Mouse (Mus musculus) adrenal gland, postnatal 14 days (tissue): ENCODE data around the gene Dpysl5. TPM values are rescaled to one million over a fixed set of nuclear protein-coding genes. Genes with fewer than 3 reads are reported as not detected.

Source experiments
- DNase-seq: peaks from one replicate; pipeline ENCODE4 v3.0.0; 2021; ENCODE audit warnings: mixed read lengths
- total RNA-seq: library from RNA; stranded (reverse); gene quantifications from 2 replicates; pipeline ENCODE4 v1.2.3, GENCODE M21; 2021

Gene Dpysl5
- total RNA-seq, 1 experiment from 2014 or later = 1.4 TPM

GRCm38 (mm10) chr5:30709744-30710383, 1.5 kb upstream of the Dpysl5 start:
- peak; percentile 79 for DNase-seq

DNA sequence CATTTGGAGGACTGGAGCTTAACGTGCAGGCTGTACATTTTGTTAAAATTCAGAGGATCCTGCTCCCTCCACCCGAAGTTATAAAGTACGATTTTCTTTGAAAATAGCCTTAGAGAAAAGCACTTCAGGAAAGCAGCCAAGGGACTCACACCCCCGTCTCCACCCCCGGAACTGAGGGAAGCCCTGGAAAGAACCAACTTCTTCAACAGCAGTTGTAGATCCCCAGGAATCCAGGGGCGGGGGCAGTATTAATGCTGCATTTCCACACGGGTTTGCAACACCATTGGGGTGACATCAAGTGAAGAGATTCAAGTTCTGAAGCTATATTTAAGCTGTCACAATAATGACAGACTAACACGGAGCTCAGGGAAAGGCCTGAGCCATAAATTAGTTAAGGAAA, 878 bp upstream of the Dpysl5 start:
- peak; percentile 22 for DNase-seq

GRCm38 (mm10) chr5:30712002-30712390, 632 bp downstream of the Dpysl5 start:
- DNase-seq = no peak

DNA sequence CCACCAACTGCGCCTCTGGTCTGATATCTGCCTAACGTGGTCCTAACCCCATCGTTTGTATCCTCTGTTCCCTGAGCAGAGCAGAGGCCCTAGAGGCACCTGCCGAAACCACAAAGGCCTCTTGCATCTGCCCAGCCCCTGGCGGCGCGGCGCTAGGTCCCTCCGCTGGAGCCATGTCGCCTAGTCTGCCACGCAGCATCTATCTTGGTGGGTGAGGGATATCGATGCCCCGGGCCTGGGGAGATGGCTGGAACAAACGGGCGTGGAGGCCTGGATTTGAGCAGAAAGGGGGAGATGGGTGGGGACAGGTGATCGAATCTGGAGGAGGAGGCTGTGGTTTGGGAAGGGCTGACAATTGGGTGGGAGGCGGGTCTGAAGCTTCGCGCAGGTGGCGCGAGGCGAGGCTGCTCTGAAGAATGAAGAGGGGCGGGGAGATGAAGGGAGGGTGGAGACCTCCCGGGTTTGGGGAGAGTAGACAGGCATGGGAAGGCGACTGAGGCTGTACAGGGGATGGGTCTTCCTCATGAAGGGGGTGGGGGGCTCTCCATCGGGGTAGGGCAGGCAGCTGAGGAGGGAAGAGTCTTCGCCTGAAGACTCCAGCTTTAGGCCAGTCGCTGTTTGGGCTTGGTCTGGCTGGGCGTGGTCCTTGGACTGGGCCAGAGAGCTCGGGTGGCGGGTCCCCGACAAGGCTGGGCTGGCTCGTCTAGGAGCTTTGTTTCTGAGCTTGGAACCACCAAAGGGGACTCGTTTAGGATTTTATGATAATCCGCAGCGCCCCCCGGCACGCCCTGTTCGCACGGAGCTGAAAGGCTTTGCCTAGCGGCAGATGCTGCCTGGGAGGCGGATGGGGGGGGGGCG, 1.3 kb downstream of the Dpysl5 start:
- no peak for DNase-seq

GRCm38 (mm10) chr5:30713299-30713675, 1.9 kb downstream of the Dpysl5 start:
- DNase-seq = no peak

DNA sequence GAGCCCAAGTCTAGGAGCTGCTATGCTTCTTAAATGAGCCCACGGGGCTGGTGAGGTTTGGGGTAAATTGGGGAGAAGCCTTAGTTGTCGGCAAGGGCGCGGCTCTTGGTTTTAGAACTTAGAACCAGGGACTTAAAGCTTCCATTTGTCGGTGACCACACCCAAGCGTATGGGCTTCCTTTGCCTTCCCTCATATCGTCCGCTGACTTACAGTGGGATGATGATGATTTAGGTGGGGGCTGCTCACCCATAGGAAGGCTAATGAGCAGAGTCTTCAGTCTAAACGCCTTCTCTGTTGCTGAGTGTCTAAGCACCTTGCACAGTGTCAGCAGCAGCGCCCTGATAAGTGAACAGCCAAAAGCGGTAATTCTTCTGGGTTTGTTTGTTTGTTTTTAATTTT, 2.3 kb downstream of the Dpysl5 start:
- DNase-seq = no peak

DNA sequence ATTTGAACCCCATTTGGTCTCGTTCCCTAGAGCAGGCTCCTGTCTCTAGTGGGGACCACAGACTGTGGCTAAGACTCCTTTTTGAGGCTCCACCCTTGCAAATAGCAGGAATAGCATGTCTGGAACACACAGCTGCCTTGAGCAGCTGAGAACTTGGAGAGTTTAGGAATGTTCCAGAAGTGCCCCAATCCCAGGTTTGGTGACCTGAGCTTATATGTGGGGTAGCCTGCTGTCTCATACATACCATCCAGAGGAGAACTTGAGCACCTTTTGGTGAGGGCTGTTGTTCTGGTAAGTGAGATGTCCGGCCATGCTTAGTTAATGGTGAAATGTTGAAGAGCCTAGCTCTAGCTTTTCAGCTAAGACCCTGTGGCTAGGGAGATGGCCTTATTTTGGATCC, 4.9 kb downstream of the Dpysl5 start:
- DNase-seq = no peak

DNA sequence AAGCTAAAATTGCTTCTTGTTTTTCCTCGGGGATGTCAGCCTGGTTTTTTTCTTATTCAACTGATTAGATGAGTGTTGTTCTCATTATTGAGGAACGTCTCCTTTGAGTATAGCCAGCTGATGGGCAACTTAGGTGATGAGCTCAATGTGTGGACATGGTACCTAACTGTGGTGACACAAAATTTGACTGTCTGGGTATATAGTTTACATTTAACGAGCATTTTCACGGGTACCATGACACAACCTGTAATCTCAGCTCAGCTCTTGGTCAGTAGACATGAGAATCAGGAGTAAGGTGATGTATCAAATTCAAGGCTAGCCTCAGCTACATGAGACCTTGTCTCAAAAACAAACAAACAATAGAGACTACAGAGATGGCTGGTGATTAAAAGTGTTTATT, 6.1 kb downstream of the Dpysl5 start:
- no peak for DNase-seq

DNA sequence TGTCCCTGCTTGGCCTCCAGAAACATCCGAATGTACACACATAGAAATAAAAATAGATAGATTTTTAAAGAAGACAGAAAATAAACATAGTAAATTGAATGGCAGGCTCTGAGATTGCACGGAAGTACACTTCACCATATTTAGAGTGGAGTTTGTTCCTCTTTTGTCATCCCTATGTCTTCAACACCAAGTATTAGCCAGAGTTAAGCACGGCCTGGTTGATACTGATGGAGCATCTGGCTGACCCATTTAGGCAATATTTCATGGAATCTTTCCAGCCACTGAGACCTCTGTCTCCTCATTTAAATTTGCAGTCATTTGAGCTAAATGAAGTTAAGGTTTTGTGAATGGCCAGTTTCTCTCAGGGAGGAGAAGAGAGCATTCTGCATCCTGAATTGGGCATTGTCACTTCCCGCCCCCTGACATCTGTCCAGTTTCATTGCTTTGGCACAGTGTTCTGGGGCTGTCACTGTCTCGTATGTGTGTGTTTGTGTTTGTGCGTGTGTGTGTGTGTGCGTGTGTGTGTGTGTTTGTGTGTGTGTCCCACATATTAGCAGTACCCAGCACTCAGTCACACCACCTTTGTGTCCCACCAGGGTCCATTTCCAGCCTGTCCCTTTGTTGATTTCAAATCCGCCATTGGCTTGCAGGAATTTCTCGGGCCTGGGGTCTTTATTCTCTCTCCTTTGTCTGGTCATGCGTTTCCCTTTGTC, 6.8 kb downstream of the Dpysl5 start:
- DNase-seq = no peak

DNA sequence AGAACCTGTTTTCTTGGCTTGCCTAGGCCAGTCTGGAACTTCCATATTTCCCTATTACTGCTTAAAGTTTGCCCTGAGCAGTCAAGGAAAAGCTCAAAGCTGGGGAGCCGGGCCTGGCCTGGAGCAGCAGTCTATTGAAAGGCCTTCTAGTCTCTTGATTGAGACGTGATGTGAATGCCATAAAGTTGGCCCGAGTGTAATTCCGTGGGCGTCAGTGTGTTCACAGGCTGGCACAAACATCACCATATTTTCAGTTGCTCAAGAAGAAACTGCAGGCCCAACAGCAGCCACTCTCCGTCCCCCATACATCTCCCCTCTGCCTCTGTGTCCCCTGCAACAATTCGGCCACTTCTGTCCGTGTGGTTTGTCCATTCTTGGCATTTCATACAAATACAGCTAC, 10.6 kb downstream of the Dpysl5 start:
- no peak for DNase-seq

- no peak for DNase-seq
These were observed 14.9 kb downstream of the Dpysl5 start for GRCm38 (mm10) chr5:30726151-30726693.

GRCm38 (mm10) chr5:30732511-30732910, 21.1 kb downstream of the Dpysl5 start:
- no peak for DNase-seq

- no peak for DNase-seq
These were observed 23.3 kb downstream of the Dpysl5 start for GRCm38 (mm10) chr5:30734666-30735065.

DNA sequence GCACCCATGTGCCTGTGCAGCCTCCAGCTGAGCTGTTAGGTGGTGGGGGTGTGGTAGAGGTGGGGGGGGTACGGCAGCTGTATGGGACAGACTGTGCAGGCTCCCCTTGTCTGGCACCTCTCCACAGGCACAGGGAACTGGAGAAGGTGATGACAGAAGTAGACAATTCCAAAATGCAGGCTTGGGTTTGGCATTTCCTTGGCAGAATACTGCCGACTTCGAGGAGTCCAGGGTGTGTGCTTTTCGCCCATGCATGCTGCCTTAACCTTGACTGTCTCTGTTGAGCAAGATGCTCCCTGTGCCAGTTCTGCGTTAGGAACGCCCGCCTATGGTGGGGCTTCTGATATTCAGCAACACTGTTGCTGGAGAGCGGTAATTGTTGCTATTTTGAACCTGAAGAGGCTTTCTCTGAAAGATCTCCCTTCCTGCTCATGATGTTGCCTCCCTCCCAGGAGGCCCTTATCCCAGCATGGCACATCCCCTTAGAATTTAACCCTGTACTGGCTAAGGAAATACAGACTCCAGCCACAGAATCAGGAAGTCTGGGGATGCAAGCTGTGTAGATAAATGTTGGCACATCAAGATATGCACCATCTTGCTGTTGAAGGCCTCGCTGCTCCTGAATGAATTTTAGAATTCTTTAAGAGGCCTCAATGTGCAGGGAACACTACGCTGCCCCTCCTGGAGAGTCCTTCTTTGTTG, 26.9 kb downstream of the Dpysl5 start:
- DNase-seq = peak; percentile 46

DNA sequence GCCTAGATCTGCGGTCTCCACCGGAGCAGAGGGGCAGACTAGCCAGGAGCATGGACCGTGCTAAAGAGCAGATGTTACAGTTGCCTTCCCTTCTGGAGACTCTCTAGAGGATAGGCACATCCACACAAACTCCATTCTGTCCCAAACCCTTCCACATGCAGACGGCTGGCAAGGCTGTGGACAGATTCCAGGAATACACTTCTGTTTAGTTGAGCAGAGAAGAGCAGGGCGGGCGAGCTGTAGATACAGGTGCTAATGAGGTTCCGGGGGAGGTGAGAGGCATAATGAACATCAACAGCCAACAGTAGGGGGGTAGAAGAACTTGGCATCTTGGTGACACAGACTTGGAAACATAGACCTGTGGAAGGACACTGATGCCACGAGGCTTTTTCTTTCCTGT, 28.2 kb downstream of the Dpysl5 start:
- no peak for DNase-seq

DNA sequence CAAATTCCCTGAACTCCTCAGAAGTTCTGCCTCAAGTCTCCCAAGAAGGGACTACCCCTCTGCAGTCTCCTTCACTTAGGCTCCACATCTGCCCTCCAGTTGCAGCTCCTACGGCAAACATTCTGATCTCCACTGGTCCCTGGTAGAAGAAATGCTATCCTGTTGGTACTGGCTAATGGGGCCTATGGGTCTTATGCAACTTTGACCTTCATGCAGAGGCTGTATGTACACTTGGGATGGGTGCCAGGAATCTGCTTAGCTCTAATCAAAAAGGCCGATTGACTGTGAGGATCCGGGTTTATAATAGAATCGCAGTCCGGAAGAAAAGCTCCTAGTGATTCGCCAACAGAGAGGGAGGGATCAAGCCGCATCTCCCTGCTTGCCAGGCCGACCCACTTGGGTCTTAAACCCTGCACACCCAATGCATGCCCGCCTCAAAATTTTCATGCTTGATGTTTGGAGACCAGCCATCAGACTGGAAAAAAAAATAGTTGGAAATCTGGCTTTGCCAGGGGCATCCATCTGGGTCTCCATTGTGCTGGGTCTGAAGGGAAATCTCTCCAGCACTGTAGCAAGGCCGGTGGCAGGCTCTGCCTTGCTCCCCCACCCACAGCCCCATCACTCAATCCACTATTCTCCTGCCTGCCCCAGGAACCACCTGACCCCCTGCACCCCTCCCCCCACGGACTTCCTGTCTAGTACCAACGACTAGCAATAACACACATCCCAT, 38.4 kb downstream of the Dpysl5 start:
- no peak for DNase-seq

DNA sequence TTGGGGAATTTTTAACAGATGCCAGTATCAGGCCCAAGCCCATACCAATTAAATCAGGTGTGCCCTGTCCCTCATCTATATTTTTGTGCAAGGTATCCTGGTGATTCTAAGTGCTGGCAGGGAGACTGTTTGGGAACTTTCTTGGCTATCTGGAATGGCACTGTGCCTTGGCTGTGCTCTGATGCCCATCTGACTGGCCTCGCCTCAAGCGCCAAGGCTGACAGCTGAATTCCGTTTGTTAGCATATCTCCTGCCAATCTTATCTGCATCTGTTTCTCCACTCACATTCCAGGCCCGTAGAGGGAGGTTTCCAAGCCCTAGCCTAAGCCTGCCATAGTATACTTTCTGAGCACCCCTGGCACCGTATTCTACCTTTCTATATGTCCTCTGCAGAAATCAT, 39.7 kb downstream of the Dpysl5 start:
- DNase-seq = no peak

DNA sequence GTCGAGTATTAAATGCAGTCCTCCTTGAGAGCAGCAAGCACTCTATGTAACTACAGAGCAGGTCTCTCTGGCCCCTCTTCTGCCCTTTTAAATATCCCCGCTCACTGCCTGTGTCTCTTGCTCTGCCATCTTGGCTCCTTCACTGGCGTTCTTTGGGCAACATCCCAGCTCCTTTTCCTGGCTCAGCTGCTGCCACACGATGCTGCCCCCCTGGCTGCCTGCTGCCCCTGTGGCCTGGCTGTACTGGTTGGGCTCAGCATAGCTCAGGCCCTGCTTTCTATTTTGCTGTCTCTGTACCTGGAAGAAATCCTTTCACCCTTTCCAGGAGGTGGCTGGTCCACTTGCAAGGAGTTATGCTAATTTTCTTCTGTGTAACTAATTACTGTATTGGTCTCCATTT, 41.8 kb downstream of the Dpysl5 start:
- DNase-seq = no peak

DNA sequence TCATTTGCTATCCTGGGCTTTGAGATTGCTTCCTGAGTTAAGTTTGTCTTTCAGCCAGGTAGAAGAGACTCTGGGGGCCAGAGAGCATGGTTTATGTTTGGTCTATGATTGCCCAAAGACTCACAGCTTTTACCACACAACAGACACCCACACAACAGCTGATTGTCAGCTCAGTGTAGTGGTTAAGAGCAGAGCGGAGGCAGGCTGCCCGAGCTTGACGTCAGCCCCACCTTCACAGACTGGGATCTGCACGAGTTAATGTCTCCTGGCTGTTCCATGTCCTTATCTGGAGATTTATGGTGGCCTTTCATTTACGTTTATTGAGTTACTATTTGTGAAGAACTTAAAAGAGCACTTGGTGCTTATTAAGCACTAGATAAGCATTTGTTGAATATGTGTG, 43.9 kb downstream of the Dpysl5 start:
- DNase-seq = no peak

- no peak for DNase-seq
These were observed 51.6 kb downstream of the Dpysl5 start for GRCm38 (mm10) chr5:30762815-30763510.

DNA sequence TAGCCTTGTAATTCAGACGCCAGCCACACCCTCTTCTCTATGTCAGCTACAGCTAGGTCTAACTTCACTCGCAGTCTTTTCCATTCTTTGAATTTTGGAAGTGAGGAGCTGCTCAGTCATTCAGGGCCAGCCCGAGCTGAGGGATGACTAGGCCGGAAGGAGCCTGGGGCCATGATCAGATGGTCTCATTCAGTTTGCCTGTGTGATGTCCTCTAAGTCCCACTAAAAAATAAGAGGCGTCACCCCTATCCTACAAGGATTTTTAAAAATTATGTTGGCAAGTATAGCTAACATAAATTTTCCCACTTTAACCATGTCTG, 52.1 kb downstream of the Dpysl5 start:
- DNase-seq = no peak
